Mouse (Mus musculus): ENCODE data around the gene Foxn3. TPM values are rescaled to one million over a fixed set of nuclear protein-coding genes. Genes with fewer than 3 reads are reported as not detected.
A peak's percentile ranks its signal among the peaks of the same experiment; 100 is the strongest.

The Foxn3 gene
- polyA plus RNA-seq, 1 experiment from 2014 or later: 94.3 TPM

GRCm38 (mm10) chr12:99365999-99366398 is 197.4 kb downstream of the Foxn3 start:
- H3K27me3 ChIP-seq (replicated peaks; ENCODE audit: insufficient read depth, low read length): no peaks in the 10 kb centered on the region
- H3K27ac ChIP-seq (ENCODE audit: low read length): no peak overlapping the region
- H3K9me3 ChIP-seq (ENCODE audit: low read length): no peaks in the 10 kb centered on the region
- DNase-seq (ENCODE audit: low spot score): no peak
- no peak for TF ChIP-seq EP300 (IDR thresholded peaks at IDR 0.05)
- no peak for TF ChIP-seq CTCF (IDR thresholded peaks at IDR 0.05)
- no peak overlapping the region for H3K4me3 ChIP-seq (ENCODE audit: low read depth, low read length)
- H3K4me1 ChIP-seq (ENCODE audit: insufficient read depth, low read depth, low read length): peaks cover 2% of the 10 kb centered on the region; the same call in 1 of the 2 replicates
- 76% methylated on average over 9 of the region's 9 CpGs for WGBS
- H3K4me2 ChIP-seq (replicated peaks; ENCODE audit: low read depth, low read length): no peak overlapping the region
- ATAC-seq: peak; percentile 39
- no peak overlapping the region for H3K9ac ChIP-seq (replicated peaks; ENCODE audit: low read depth)
- no peaks in the 10 kb centered on the region for H3K36me3 ChIP-seq (ENCODE audit: insufficient read depth, low read length)

DNA sequence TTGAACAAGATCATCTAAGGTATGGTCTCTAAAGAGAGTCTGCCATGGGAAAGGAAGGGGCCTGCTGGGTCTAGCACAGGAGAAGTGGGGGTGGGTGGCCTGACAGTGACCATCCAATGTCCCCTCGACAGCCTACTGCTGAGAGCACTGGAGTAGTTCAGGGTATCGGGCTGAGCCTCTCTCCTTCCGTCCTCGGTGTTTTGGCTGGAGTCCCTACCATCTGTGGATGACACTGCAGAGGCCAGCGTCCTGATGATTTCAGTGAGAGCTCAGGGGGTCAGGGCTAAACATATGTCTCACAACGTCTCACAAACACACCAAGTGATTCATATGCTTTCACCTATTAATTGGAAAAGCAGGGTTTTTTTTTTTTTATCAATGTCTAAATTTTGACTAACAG is 199.2 kb downstream of the Foxn3 start:
- no peak overlapping the region for H3K27ac ChIP-seq (ENCODE audit: low read length)
- H3K4me2 ChIP-seq (replicated peaks; ENCODE audit: low read depth, low read length): no peak overlapping the region
- WGBS: 62% methylated on average over 6 of the region's 6 CpGs
- no peak for TF ChIP-seq CTCF (IDR thresholded peaks at IDR 0.05)
- no peak for TF ChIP-seq EP300 (IDR thresholded peaks at IDR 0.05)
- no peak overlapping the region for H3K4me3 ChIP-seq (ENCODE audit: low read depth, low read length)
- no peak overlapping the region for H3K9ac ChIP-seq (replicated peaks; ENCODE audit: low read depth)
- DNase-seq (ENCODE audit: low spot score): no peak
- no peaks in the 10 kb centered on the region for H3K27me3 ChIP-seq (replicated peaks; ENCODE audit: insufficient read depth, low read length)
- H3K4me1 ChIP-seq (ENCODE audit: insufficient read depth, low read depth, low read length): no peaks in the 10 kb centered on the region
- no peaks in the 10 kb centered on the region for H3K36me3 ChIP-seq (ENCODE audit: insufficient read depth, low read length)
- no peaks in the 10 kb centered on the region for H3K9me3 ChIP-seq (ENCODE audit: low read length)
- ATAC-seq: no peak

GRCm38 (mm10) chr12:99363024-99363423 is 200.4 kb downstream of the Foxn3 start:
- Histone ChIP-seq H3K4me3 (ENCODE audit: low read depth, low read length) (no peak overlapping the region), H3K27ac (ENCODE audit: low read length) (no peak overlapping the region), H3K4me2 (replicated peaks; ENCODE audit: low read depth, low read length) (no peak overlapping the region), H3K4me1 (ENCODE audit: insufficient read depth, low read depth, low read length) (no peaks in the 10 kb centered on the region), H3K27me3 (replicated peaks; ENCODE audit: insufficient read depth, low read length) (no peaks in the 10 kb centered on the region), H3K36me3 (ENCODE audit: insufficient read depth, low read length) (no peaks in the 10 kb centered on the region), H3K9me3 (ENCODE audit: low read length) (no peaks in the 10 kb centered on the region), H3K9ac (replicated peaks; ENCODE audit: low read depth) (no peak overlapping the region)
- ATAC-seq: no peak
- TF ChIP-seq CTCF (IDR thresholded peaks at IDR 0.05) (no peak), EP300 (IDR thresholded peaks at IDR 0.05) (no peak)
- WGBS: 75% methylated on average over 6 of the region's 6 CpGs
- no peak for DNase-seq (ENCODE audit: low spot score)

DNA sequence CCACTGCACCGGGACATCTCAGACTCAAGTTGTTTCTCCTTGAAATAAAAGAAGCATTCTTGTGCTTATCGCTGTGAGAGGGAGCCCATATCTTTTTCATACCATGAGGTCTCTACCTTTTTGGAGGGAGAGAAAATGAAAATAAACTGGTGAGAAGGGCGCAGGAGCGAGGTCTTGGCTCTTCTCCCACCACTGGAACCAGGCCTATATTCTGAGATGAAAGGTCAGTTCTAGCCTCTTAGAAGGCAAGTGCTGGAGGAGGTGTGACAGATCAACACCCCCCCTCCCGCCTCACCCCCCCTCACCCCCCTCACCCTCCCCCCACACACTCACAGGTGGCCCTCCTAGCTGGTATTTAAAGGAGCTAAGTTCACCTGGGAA is 201.6 kb downstream of the Foxn3 start:
- TF ChIP-seq EP300 (IDR thresholded peaks at IDR 0.05) (no peak), CTCF (IDR thresholded peaks at IDR 0.05) (no peak)
- Histone ChIP-seq H3K4me3 (ENCODE audit: low read depth, low read length) (no peak overlapping the region), H3K9ac (replicated peaks; ENCODE audit: low read depth) (no peak overlapping the region), H3K27ac (ENCODE audit: low read length) (no peak overlapping the region), H3K27me3 (replicated peaks; ENCODE audit: insufficient read depth, low read length) (no peaks in the 10 kb centered on the region), H3K4me1 (ENCODE audit: insufficient read depth, low read depth, low read length) (no peaks in the 10 kb centered on the region), H3K36me3 (ENCODE audit: insufficient read depth, low read length) (no peaks in the 10 kb centered on the region), H3K9me3 (ENCODE audit: low read length) (no peaks in the 10 kb centered on the region), H3K4me2 (replicated peaks; ENCODE audit: low read depth, low read length) (no peak overlapping the region)
- WGBS: 42% methylated on average over 5 of the region's 5 CpGs
- ATAC-seq (peak; percentile 25; the same call in 1 of the 2 replicates), DNase-seq (ENCODE audit: low spot score) (no peak)

DNA sequence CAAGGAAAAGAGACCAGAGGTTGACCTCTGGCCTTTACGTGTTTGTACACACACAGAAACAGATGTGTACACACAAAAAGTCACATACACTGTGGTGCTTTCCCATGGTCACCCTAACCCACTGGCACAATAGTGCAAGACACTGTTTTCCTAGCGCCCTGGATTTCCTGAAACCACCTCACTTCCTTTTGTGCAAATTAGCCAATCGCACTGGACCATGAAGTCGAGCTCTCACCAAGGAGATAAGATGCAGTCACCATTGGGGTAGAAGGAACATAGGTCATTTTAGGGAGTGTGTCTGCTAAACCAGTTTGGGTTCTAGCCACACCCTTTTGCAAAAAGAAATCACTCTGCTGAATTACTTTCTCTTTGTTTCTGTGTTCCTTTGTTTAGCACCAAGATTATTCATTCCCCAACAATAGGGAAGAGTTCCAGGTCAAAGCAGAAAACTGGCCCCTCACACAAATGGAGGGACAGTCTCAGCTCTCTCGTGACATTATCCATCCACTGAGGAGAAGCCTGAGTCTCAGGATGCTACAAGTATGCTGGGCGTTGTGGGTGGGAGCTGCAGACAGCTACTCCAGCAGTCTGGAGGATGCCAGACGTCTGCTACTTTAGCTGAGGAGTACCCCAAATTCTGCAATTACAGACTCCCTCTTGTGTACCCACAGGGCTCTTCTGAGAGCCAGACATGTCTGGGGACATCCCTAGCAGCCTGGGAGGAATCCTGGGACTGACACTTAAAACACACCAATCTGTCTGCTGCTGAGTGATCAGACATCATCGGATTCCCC is 202.2 kb downstream of the Foxn3 start:
- no peak overlapping the region for H3K9ac ChIP-seq (replicated peaks; ENCODE audit: low read depth)
- H3K9me3 ChIP-seq (ENCODE audit: low read length): no peaks in the 10 kb centered on the region
- ATAC-seq (no peak), DNase-seq (ENCODE audit: low spot score) (no peak)
- H3K4me3 ChIP-seq (ENCODE audit: low read depth, low read length): no peak overlapping the region
- H3K27me3 ChIP-seq (replicated peaks; ENCODE audit: insufficient read depth, low read length): no peaks in the 10 kb centered on the region
- WGBS: 60% methylated on average over 8 of the region's 8 CpGs
- no peak overlapping the region for H3K27ac ChIP-seq (ENCODE audit: low read length)
- no peak for TF ChIP-seq EP300 (IDR thresholded peaks at IDR 0.05)
- TF ChIP-seq CTCF (IDR thresholded peaks at IDR 0.05): no peak
- H3K4me2 ChIP-seq (replicated peaks; ENCODE audit: low read depth, low read length): no peak overlapping the region
- H3K36me3 ChIP-seq (ENCODE audit: insufficient read depth, low read length): no peaks in the 10 kb centered on the region
- H3K4me1 ChIP-seq (ENCODE audit: insufficient read depth, low read depth, low read length): no peaks in the 10 kb centered on the region

- Histone ChIP-seq H3K27me3 (replicated peaks; ENCODE audit: insufficient read depth, low read length) (no peaks in the 10 kb centered on the region), H3K36me3 (ENCODE audit: insufficient read depth, low read length) (no peaks in the 10 kb centered on the region), H3K9me3 (ENCODE audit: low read length) (no peaks in the 10 kb centered on the region), H3K4me2 (replicated peaks; ENCODE audit: low read depth, low read length) (no peak overlapping the region), H3K4me3 (ENCODE audit: low read depth, low read length) (no peak overlapping the region), H3K9ac (replicated peaks; ENCODE audit: low read depth) (no peak overlapping the region), H3K27ac (ENCODE audit: low read length) (no peak overlapping the region), H3K4me1 (ENCODE audit: insufficient read depth, low read depth, low read length) (no peaks in the 10 kb centered on the region)
- ATAC-seq (no peak), DNase-seq (ENCODE audit: low spot score) (no peak)
- TF ChIP-seq EP300 (IDR thresholded peaks at IDR 0.05): no peak
- TF ChIP-seq CTCF (IDR thresholded peaks at IDR 0.05): no peak
- WGBS: 77% methylated on average over 5 of the region's 5 CpGs
These were observed 204.7 kb downstream of the Foxn3 start for GRCm38 (mm10) chr12:99358698-99359097.
